Mouse (Mus musculus) myocyte (in vitro differentiated cells): ENCODE measurements around the gene Tmem274. TPM values are rescaled to one million over a fixed set of nuclear protein-coding genes. Genes with fewer than 3 reads are reported as not detected.

Source experiments
- H3K27me3 ChIP-seq: one replicate; pipeline ENCODE4 v1.6.1; 2011; ENCODE audit not compliant: control insufficient read depth, insufficient read depth, insufficient read length
- H3K36me3 ChIP-seq: one replicate; pipeline ENCODE4 v1.6.1; 2011; ENCODE audit not compliant: control insufficient read depth, insufficient read depth
- H3K4me2 ChIP-seq: one replicate; pipeline ENCODE4 v1.6.1; 2011; ENCODE audit warnings: low read depth, control low read depth
- H3K4me3 ChIP-seq: one replicate; pipeline ENCODE4 v1.5.1; 2011; ENCODE audit warnings: mild to moderate bottlenecking, control low read depth, moderate library complexity
- H3K79me2 ChIP-seq: one replicate; pipeline ENCODE4 v1.6.1; 2011; ENCODE audit not compliant: control insufficient read depth, insufficient read depth
- H3ac ChIP-seq: one replicate; pipeline ENCODE4 v1.6.1; 2011; ENCODE audit not compliant: control insufficient read depth, insufficient read length
- CEBPB ChIP-seq: IDR thresholded peaks from 2 replicates; pipeline ENCODE4 v1.6.1; 2011; ENCODE audit warnings: mild to moderate bottlenecking, moderate library complexity; ENCODE audit not compliant: poor library complexity, insufficient read depth, severe bottlenecking
- E2F4 ChIP-seq: IDR thresholded peaks from one replicate; pipeline ENCODE4 v1.6.1; 2011; ENCODE audit warnings: mild to moderate bottlenecking, control low read depth, moderate library complexity; ENCODE audit not compliant: insufficient read depth
- MAX ChIP-seq: IDR thresholded peaks from one replicate; pipeline ENCODE4 v1.6.1; 2011; ENCODE audit warnings: low read depth, mild to moderate bottlenecking, control low read depth
- MYOD1 ChIP-seq, 3 experiments: IDR thresholded peaks; one replicate each; pipeline ENCODE4 v1.6.1; 2011; ENCODE audit warnings: control low read depth in 2 of 3, low read depth in 2 of 3, mild to moderate bottlenecking in 2 of 3, moderate library complexity in 1 of 3; ENCODE audit not compliant: insufficient read length in 2 of 3, control insufficient read depth in 1 of 3
- MYOG ChIP-seq, 3 experiments: IDR thresholded peaks; one replicate each; pipeline ENCODE4 v1.6.1; 2011; ENCODE audit warnings: control low read depth in 2 of 3, low read depth in 2 of 3, mild to moderate bottlenecking in 2 of 3; ENCODE audit not compliant: insufficient read length in 2 of 3, control insufficient read depth in 1 of 3, insufficient read depth in 1 of 3
- POLR2A ChIP-seq: IDR thresholded peaks from one replicate; pipeline ENCODE4 v1.6.1; 2011; ENCODE audit warnings: low read depth, mild to moderate bottlenecking, control low read depth, moderate library complexity; ENCODE audit not compliant: insufficient read length
- POLR2AphosphoS2 ChIP-seq: IDR thresholded peaks from one replicate; pipeline ENCODE4 v1.6.1; 2011; ENCODE audit warnings: low read depth, control low read depth; ENCODE audit not compliant: insufficient read length
- REST ChIP-seq: IDR thresholded peaks from one replicate; pipeline ENCODE4 v1.6.1; 2011; ENCODE audit warnings: mild to moderate bottlenecking, control low read depth, moderate library complexity; ENCODE audit not compliant: insufficient read depth, insufficient read length
- SRF ChIP-seq: IDR thresholded peaks from one replicate; pipeline ENCODE4 v1.6.1; 2011; ENCODE audit warnings: low read depth; ENCODE audit not compliant: control insufficient read depth, insufficient read length
- TCF12 ChIP-seq: IDR thresholded peaks from one replicate; pipeline ENCODE4 v1.6.1; 2011; ENCODE audit warnings: mild to moderate bottlenecking, control low read depth; ENCODE audit not compliant: poor library complexity, insufficient read depth, severe bottlenecking
- TCF3 ChIP-seq: IDR thresholded peaks from one replicate; pipeline ENCODE4 v1.6.1; 2011; ENCODE audit warnings: low read depth, control low read depth; ENCODE audit not compliant: insufficient read length
- USF1 ChIP-seq: IDR thresholded peaks from one replicate; pipeline ENCODE4 v1.6.1; 2011; ENCODE audit warnings: low read depth, mild to moderate bottlenecking, control low read depth, moderate library complexity
- polyA plus RNA-seq: library from polyadenylated mRNA; unstranded; fragments of >200 nt; fragmentation: generic; extraction: Trizol; gene quantifications from one replicate; pipeline ENCODE4 v1.2.1, GENCODE M21; 2012; ENCODE audit warnings: missing spikeins

Gene Tmem274
- polyA plus RNA-seq, 1 experiment = not detected

GRCm38 (mm10) chr4:149526330-149526729, 49.2 kb downstream of the Tmem274 start:
- no peak overlapping the region for H3ac ChIP-seq
- no peak overlapping the region for H3K4me3 ChIP-seq
- no peaks in the 10 kb centered on the region for H3K36me3 ChIP-seq
- TF ChIP-seq POLR2AphosphoS2 (no peak), MYOG (IDR thresholded peaks at IDR 0.05; ENCODE audit: control insufficient read depth in 1 of 3, insufficient read depth in 1 of 3, insufficient read length in 2 of 3, low read depth in 2 of 3) (no peak), REST (no peak), USF1 (no peak), E2F4 (no peak)
- H3K27me3 ChIP-seq = no peaks in the 10 kb centered on the region
- H3K4me2 ChIP-seq = no peak overlapping the region
- peaks cover 4% of the 10 kb centered on the region for H3K79me2 ChIP-seq

DNA sequence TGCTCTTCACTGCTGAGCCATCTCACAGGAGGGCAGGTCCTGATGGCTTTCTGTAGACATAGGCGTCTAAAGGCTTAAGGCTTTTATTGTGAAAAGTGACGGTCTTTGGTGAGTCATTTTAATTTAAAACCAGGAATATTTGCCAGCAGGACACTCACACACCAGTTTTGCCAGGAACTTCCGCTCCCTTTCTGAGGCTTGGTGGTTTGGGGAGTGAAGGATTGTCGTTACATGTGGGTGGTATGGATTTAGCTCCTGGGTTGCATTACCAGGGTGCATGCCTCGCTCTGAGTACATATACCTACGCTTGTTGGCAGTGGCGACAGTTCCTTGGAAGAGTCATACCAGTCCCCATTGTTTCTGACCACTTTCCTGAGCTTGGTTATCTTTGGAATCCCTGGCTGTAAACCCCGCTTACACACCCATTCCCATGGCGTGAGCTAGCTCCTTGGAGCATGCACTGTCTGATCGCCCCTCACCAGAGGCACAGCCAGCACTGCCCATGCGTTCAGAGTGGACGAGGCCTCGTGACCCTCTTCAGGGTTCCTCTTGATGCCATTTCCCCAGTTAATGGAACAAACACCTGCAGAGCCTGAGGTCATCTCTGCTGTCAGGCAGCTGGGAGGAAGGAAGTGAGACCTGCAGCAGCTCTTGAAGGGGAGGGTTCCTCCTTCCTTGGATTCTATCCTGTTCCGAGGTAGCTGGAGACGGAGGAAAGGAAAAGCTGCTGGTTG, 50.6 kb downstream of the Tmem274 start:
- H3K36me3 ChIP-seq = no peaks in the 10 kb centered on the region
- H3K27me3 ChIP-seq = no peaks in the 10 kb centered on the region
- H3K79me2 ChIP-seq = no peaks in the 10 kb centered on the region
- H3ac ChIP-seq = no peak overlapping the region
- H3K4me2 ChIP-seq = peak overlapping the region; percentile 76
- no peak for TF ChIP-seq REST
- no peak for TF ChIP-seq POLR2A
- TF ChIP-seq MYOG (IDR thresholded peaks at IDR 0.05; ENCODE audit: control insufficient read depth in 1 of 3, insufficient read depth in 1 of 3, insufficient read length in 2 of 3, low read depth in 2 of 3) = no peak
- TF ChIP-seq E2F4 = no peak
- TF ChIP-seq TCF12 = no peak
- TF ChIP-seq TCF3 = no peak
- TF ChIP-seq MYOD1 (IDR thresholded peaks at IDR 0.05; ENCODE audit: control insufficient read depth in 1 of 3, insufficient read length in 2 of 3, low read depth in 2 of 3) = no peak
- no peak for TF ChIP-seq USF1
- no peak for TF ChIP-seq SRF
- TF ChIP-seq POLR2AphosphoS2 = no peak
- TF ChIP-seq CEBPB = no peak
- no peak for TF ChIP-seq MAX
- no peak overlapping the region for H3K4me3 ChIP-seq

GRCm38 (mm10) chr4:149529691-149530090, 52.5 kb downstream of the Tmem274 start:
- Histone ChIP-seq H3K79me2 (no peaks in the 10 kb centered on the region), H3K4me2 (no peak overlapping the region), H3K36me3 (no peaks in the 10 kb centered on the region), H3ac (no peak overlapping the region), H3K4me3 (no peak overlapping the region), H3K27me3 (no peaks in the 10 kb centered on the region)
- TF ChIP-seq TCF12 = no peak
- TF ChIP-seq CEBPB = no peak
- no peak for TF ChIP-seq TCF3
- TF ChIP-seq POLR2A = no peak
- TF ChIP-seq SRF = no peak
- no peak for TF ChIP-seq MAX
- TF ChIP-seq MYOD1 (IDR thresholded peaks at IDR 0.05; ENCODE audit: control insufficient read depth in 1 of 3, insufficient read length in 2 of 3, low read depth in 2 of 3) = no peak
- no peak for TF ChIP-seq USF1
- TF ChIP-seq E2F4 = no peak
- TF ChIP-seq REST = no peak
- no peak for TF ChIP-seq POLR2AphosphoS2
- TF ChIP-seq MYOG (IDR thresholded peaks at IDR 0.05; ENCODE audit: control insufficient read depth in 1 of 3, insufficient read depth in 1 of 3, insufficient read length in 2 of 3, low read depth in 2 of 3) = no peak

Other genes with a start within 250 kb of the Tmem274 start
- gene Kif1b, start 169.7 kb upstream of the Tmem274 start, polyA plus RNA-seq = 26.7 TPM
- 57.4 TPM for gene Ube4b, start 50.6 kb upstream of the Tmem274 start, polyA plus RNA-seq
- gene Rbp7, start 22.4 kb upstream of the Tmem274 start, polyA plus RNA-seq = not detected
- 9.3 TPM for gene Nmnat1, start 7.8 kb downstream of the Tmem274 start, polyA plus RNA-seq
- gene Lzic, start 7.9 kb downstream of the Tmem274 start, polyA plus RNA-seq = 45.5 TPM
- gene Ctnnbip1, start 40.9 kb downstream of the Tmem274 start, polyA plus RNA-seq = 19.9 TPM
- gene Clstn1, start 109.1 kb downstream of the Tmem274 start, polyA plus RNA-seq = 52.1 TPM
- 1.4 TPM for gene Pik3cd, start 225.2 kb downstream of the Tmem274 start, polyA plus RNA-seq